Mouse (Mus musculus): Measurements from ENCODE around the gene Gm21834.

The Gm21834 gene

DNA sequence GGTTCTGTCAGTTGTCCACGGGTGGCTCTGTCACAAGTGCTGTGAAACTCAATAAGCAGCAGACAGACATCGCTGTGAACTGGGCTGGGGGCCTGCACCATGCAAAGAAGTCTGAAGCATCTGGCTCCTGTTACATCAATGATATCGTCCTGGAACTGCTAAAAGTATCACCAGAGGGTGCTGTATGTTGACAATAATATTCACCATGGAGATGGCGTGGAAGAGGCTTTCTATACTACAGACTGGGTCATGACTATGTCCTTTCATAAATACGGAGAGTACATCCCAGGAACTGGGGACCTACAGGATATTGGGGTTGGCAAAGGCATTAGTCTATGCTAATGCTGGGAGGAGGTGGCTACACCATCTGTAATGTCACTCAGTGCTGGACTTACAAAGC is at the start of gene Gm21834:
Gene Gm21834 (minus strand): TSS at position 101 of the 400 bp plus-strand sequence.
- in situ Hi-C loops (cut with MboI), result no loop called here

DNA sequence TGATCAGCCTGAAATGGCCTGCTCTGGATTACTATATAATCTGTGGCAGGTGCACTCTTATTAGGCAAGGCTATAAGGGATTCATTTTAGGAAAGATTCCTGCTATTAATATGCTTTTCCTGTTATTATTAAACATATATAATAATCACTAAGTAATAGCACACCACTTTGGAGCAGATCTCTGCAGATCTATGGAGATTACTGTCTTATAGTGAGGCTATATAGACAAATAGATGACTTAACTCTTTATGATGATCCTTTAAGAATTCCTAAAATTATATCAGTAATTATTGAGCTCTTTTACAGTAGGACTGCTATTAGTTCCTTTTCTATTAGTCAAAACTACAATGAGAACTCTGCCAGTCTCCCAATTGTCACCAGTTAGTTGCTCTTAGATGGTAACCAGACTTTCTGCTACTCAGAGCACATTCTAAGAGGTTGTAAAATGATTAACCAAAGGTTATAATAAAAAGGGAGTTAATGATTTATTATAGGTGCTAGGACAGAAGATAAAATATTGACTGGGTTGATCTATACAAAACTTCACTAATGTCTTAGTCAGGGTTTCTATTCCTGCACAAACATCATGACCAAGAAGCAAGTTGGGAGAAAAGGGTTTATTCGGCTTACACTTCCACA is 46.3 kb upstream of the Gm21834 start:
- in situ Hi-C loops (cut with MboI), result no loop called here

DNA sequence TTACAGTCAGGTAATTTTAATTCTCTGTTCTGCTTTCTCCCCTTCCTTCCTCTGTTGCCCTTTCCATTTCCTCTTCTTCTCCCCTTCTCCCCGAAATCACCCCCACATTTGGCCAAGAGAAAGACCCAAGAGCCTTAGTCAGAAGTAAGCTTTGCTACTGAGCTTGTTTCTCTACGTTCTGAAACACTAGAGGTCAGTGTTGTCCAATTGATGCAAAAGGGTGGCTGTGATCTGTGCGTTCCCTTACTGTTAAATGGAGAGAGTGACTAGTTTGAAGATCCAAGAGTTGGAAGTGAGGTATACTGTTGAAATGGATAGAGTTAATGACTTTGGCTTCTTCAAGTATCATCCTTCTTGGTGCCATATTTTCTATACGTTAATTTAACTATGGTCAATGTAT is 28.9 kb upstream of the Gm21834 start:
- in situ Hi-C loops (cut with MboI), result no loop called here

DNA sequence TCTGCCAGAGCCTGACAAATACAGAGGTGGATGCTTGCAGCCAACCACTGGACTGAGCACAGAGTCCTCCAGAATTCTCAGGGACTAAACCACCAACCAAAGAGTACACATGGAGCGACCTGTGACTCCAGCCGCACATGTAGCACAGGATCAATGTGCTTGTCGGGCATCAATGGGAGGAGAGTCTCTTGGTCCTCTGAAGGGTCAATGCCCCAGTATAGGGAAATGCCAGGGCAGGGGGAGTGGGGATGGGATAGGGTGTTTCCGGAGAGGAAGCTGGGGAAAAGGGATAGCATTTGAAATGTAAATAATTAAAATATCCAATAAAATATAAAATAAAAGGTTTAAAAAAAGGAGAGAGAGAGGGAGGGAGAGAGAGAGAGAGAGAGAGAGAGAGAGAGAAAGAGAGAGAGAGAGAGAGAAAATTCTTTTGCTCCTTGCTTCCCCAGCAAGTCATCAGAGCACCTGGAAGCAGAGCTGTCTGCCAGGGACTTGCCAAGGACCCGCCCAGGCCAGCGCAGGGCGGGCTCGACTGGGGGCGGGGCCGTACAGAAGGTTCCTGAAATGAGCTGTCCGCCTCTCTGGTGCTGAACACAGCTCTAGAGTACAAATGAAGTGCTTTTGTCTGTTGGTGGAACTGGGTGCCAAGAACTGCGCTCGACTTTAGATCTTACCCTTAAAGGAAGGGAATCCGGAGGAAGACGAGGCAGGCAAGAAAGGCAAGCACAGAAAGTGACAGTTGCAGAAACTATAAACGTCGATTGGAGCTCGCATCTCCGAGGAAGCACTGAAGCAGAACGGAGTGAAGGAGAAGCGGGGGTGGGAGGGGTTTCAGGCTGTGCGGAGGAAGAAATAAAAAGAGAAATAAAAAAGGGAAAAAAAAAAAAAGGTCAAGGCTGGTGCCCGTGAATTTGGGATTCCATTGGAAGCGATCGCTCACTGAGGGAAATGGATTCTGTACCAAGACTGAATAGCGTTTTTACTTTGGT is 26.9 kb upstream of the Gm21834 start, which contains the start of gene Cntnap5c:
Gene Cntnap5c (plus strand): TSS at position 949 of the 989 bp plus-strand sequence.
- in situ Hi-C loops (cut with MboI), result no loop called here

DNA sequence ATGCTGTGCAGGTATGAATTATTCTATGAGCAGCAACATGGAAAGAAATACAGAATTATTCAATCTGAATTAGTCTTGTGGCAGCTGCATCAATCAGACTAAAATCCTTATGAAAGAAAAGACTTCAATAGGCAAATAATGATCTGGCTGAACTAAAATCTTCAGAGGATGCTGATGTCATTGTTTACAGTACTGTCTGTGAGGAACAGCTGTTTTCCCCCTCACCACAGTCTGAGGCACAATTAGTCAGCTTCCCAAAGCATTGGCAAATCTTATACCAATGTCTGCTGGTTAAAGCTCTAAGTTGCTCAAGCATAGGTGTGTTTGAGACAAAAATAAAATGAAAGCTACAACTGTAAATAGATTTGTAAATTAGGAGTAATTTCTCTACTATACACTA is 25.3 kb upstream of the Gm21834 start:
- in situ Hi-C loops (cut with MboI), result no loop called here

DNA sequence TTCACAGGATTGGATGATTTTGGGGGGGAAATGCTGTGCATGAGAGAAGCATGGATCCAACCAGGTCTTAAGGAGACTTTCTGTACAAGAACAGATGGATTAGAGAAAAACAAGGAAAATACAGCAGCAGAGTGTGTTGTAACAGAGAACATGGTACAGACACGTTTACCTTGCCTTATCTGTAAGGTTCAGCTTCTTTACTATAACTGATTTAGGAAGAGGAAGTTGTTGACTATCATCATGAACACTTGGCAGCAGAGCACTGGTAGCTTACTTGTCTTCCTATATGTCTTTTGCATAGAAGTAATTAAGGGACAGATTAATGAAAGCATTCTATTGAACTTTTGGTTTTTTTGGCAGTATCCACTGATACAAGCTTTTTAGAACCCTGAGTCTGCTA is 16.0 kb upstream of the Gm21834 start:
- in situ Hi-C loops (cut with MboI), result no loop called here

DNA sequence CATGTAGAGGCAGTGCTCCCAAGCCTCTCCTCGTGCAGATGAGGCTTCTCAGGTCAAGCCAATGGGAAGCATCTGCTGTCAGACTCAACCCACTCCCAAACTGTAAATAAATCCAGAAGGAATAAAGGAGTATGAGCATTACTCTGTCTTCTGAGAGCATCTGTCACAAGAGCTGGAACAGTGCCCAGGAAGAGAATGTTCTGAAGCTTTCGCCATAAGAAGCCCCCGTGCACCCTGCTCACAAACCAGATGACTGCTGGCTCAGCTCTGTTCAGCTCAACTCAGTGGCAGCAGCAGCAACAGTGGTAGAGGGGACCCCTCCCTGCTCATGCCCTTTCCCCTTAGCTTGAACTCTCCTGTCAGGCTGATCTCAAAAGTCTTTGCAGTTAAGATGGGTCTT is 47.2 kb downstream of the Gm21834 start:
- in situ Hi-C loops (cut with MboI), result no loop called here

Measured in mature B cell (primary cell).